Comparison of ENCODE assay signal across 8 mouse cellular contexts in genomic region chr8:47268062-47268822, GRCm38 (mm10).
DNase-seq lines count a peak whose midpoint lies in the region; ATAC-seq lines count a peak whose summit lies in the region.

No protein-coding gene starts in this region.

- 0 out of 2 replicates have a peak overlapping the region, but pooled peaks have one; percentile 0 for H3K27ac ChIP-seq in midbrain, embryonic 12.5 days (replicated peaks)
- no peak overlapping the region for H3K27ac ChIP-seq in midbrain, embryonic 10.5 days (replicated peaks)

- ATAC-seq in cerebellum, adult (ENCODE audit: insufficient number of reproducible peaks, low FRiP score, low TSS enrichment) = peak; percentile 68
- 0 out of 2 replicates have a peak, but pooled peaks have one; percentile 27 for ATAC-seq in midbrain, embryonic 12.5 days (ENCODE audit: low FRiP score, low read depth)

- H3K9me3 ChIP-seq in midbrain, embryonic 12.5 days = no peaks in the 10 kb centered on the region
- H3K9me3 ChIP-seq in midbrain, embryonic 10.5 days (replicated peaks) = no peaks in the 10 kb centered on the region

- no peak overlapping the region for H3K4me3 ChIP-seq in midbrain, embryonic 12.5 days
- no peak overlapping the region for H3K4me3 ChIP-seq in midbrain, embryonic 10.5 days

- no peak for DNase-seq in cerebellum, postnatal 4 days (ENCODE audit: low spot score in 2 of 2)
- no peak for DNase-seq in midbrain, embryonic 10.5 days (ENCODE audit: low spot score)
- peak; percentile 12 for DNase-seq in heart, postnatal 25 days (ENCODE audit: low spot score)
- peak; percentile 66 for DNase-seq in lung, postnatal 10 days
- no peak for DNase-seq in thymus, postnatal 0 days (ENCODE audit: low spot score)
- DNase-seq in natural killer cell, adult 2 months (ENCODE audit: low spot score in 2 of 2) = no peak

- no peak overlapping the region for H3K9ac ChIP-seq in midbrain, embryonic 12.5 days (replicated peaks)

- H3K27me3 ChIP-seq in midbrain, embryonic 12.5 days = no peaks in the 10 kb centered on the region
- H3K27me3 ChIP-seq in midbrain, embryonic 10.5 days (ENCODE audit: low read depth, poor library complexity, severe bottlenecking) = no peaks in the 10 kb centered on the region

- WGBS in midbrain, embryonic 12.5 days = 83% methylated on average over 21 of the region's 21 CpGs
- 86% methylated on average over 21 of the region's 21 CpGs for WGBS in midbrain, embryonic 10.5 days

- H3K36me3 ChIP-seq in midbrain, embryonic 12.5 days = 0 out of 2 replicates have a peak, but pooled peaks cover 5% of the 10 kb centered on the region
- peaks cover 19% of the 10 kb centered on the region for H3K36me3 ChIP-seq in midbrain, embryonic 10.5 days

- H3K4me2 ChIP-seq in midbrain, embryonic 12.5 days (replicated peaks) = no peak overlapping the region

- peaks cover 62% of the 10 kb centered on the region for H3K4me1 ChIP-seq in midbrain, embryonic 12.5 days
- H3K4me1 ChIP-seq in midbrain, embryonic 10.5 days = peaks cover 49% of the 10 kb centered on the region

- intact Hi-C loops in heart, postnatal 25 days (cut with DNase I) = no loop called here

Comparison
In these comparisons a context has a peak if more than half of its experiments do, and no peak if none do; other contexts are left out.
1. DNase-seq: peak in heart, postnatal 25 days (single experiment) and lung, postnatal 10 days (single experiment); none in cerebellum, postnatal 4 days (0 of 2), midbrain, embryonic 10.5 days (single experiment), thymus, postnatal 0 days (single experiment) and natural killer cell, adult 2 months (0 of 2).